Mouse (Mus musculus) liver, embryonic 14.5 days (tissue): ENCODE measurements at regions not wholly inside any gene's neighbourhood (a gene's known extent, or its start where the extent isn't known, plus 50 kb on each side); places are given as distances from the start of the nearest gene placed in this dataset.

Experiments used
- ATAC-seq: fragments of 200-750 bp; cut with Nextera tagmentation; 2 replicates; pipeline ENCODE4 v1.8.0; 2017; ENCODE audit warnings: moderate number of reproducible peaks, mild to moderate bottlenecking, moderate library complexity; ENCODE audit not compliant: insufficient read depth
- DNase-seq, 3 experiments: peaks; one replicate each; pipeline ENCODE4 v3.0.0-alpha.2; 2012 to 2013; ENCODE audit warnings: low read depth in 3 of 3, low spot score in 3 of 3
- H3K27ac ChIP-seq: fragments of 300-500 bp; sonication (generic); 2 replicates; pipeline ENCODE4 v1.5.1; 2014; ENCODE audit warnings: moderate library complexity, mild to moderate bottlenecking, control low read depth, inconsistent platforms
- H3K27me3 ChIP-seq: fragments of 300-500 bp; sonication (generic); 2 replicates; pipeline ENCODE4 v1.6.1; 2014; ENCODE audit warnings: mild to moderate bottlenecking, low read length, moderate library complexity; ENCODE audit not compliant: control insufficient read depth, insufficient read depth
- H3K36me3 ChIP-seq: fragments of 300-500 bp; sonication (generic); replicated peaks from 2 replicates; pipeline ENCODE4 v1.6.1; 2014; ENCODE audit warnings: low read depth; ENCODE audit not compliant: control insufficient read depth, insufficient read depth
- H3K4me1 ChIP-seq, 2 experiments: fragments of 200-500 bp in 1 of 2; fragments of 300-500 bp in 1 of 2; sonication (generic) in 1 of 2; replicated peaks; 2 replicates each; pipeline ENCODE4 v1.6.1; 2012 to 2014; ENCODE audit warnings: antibody characterized with exemption in 1 of 2, inconsistent platforms in 1 of 2, low read length in 1 of 2; ENCODE audit not compliant: control insufficient read depth in 2 of 2, insufficient read depth in 2 of 2
- H3K4me2 ChIP-seq: fragments of 300-500 bp; sonication (generic); 2 replicates; pipeline ENCODE4 v1.6.1; 2014; ENCODE audit warnings: low read depth, mild to moderate bottlenecking, control low read depth, moderate library complexity
- H3K4me3 ChIP-seq, 2 experiments: fragments of 200-500 bp in 1 of 2; fragments of 300-500 bp in 1 of 2; sonication (generic) in 1 of 2; 2 replicates each; pipeline ENCODE4 v1.5.1; 2012 to 2014; ENCODE audit warnings: low read depth in 2 of 2, low read length in 2 of 2, mild to moderate bottlenecking in 2 of 2, control low read depth in 1 of 2, inconsistent platforms in 1 of 2, moderate library complexity in 1 of 2; ENCODE audit not compliant: insufficient read depth in 1 of 2
- H3K9ac ChIP-seq: fragments of 300-500 bp; sonication (generic); replicated peaks from 2 replicates; pipeline ENCODE4 v1.6.1; 2014; ENCODE audit warnings: mild to moderate bottlenecking, control low read depth, moderate library complexity
- H3K9me3 ChIP-seq: fragments of 300-500 bp; sonication (generic); 2 replicates; pipeline ENCODE4 v1.6.1; 2016; ENCODE audit warnings: low read length, mixed read lengths; ENCODE audit not compliant: control insufficient read depth
- CTCF ChIP-seq: IDR thresholded peaks from 2 replicates; pipeline ENCODE4 v1.5.1; 2016; ENCODE audit warnings: antibody characterized with exemption, low read depth, control low read depth
- EP300 ChIP-seq: IDR thresholded peaks from 2 replicates; pipeline ENCODE4 v1.6.1; 2016; ENCODE audit warnings: antibody characterized with exemption, low read depth
- WGBS: fragments of 180-500 bp; shearing (Covaris S2); extraction: QIAGEN DNeasy Blood & Tissue Kit; methylation state at CpG from one replicate; pipeline ENCODE4 v1.1.7; 2014; ENCODE audit not compliant: insufficient replicate concordance; 5-methylcytosine and 5-hydroxymethylcytosine counted together

DNA sequence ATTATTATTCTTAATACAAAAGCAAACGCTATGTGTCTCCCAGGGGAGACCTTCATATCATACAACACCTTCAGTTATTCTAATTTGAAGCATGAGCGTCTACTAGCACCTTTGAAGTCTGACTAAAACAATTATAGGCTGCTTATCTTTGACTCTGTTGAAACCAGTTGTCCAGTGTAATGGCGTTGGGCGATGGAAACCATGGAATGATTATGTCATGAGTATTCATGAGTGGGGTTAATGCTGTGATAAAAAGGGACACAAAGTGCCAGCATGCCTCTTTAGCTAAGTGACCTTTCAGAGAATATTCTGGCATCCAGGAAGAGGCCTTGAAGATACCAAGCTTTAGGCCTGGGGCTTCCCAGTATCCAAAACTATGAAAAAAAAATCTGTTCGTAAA lies 53.6 kb upstream of the Tent5a start:
- H3K9me3 ChIP-seq: no peaks in the 10 kb centered on the region
- ATAC-seq: no peak
- no peak overlapping the region for H3K4me2 ChIP-seq
- H3K36me3 ChIP-seq: no peaks in the 10 kb centered on the region
- no peak overlapping the region for H3K27ac ChIP-seq
- no peaks in the 10 kb centered on the region for H3K4me1 ChIP-seq
- H3K9ac ChIP-seq: no peak overlapping the region
- no peak overlapping the region for H3K4me3 ChIP-seq
- DNase-seq: no peak
- 59% methylated on average over 5 of the region's 5 CpGs for WGBS
- no peaks in the 10 kb centered on the region for H3K27me3 ChIP-seq
- TF ChIP-seq EP300 (no peak), CTCF (no peak)

DNA sequence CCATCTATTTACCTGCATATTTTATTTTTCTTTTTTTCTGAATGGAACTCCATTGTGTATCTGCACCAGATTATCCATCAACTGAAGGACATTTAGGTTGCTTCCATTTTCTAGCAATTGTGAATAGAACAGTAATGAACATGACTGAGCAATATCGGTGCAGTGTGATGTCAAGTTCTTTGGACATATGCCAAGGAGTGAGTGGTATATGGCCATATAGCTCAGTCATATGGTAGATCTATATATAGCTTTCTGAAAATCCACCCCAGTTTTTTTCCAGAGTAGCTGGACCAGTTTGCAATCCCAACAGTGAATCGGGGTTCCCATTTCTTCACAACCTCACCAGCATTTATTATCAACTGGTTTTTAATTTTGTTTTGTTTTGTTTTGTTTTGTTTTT lies 52.0 kb upstream of the Tent5a start:
- Histone ChIP-seq H3K27ac (no peak overlapping the region), H3K4me3 (no peak overlapping the region), H3K9me3 (no peaks in the 10 kb centered on the region), H3K36me3 (no peaks in the 10 kb centered on the region), H3K27me3 (no peaks in the 10 kb centered on the region), H3K9ac (no peak overlapping the region), H3K4me2 (no peak overlapping the region), H3K4me1 (no peaks in the 10 kb centered on the region)
- DNase-seq: no peak
- ATAC-seq: no peak
- no peak for TF ChIP-seq EP300
- TF ChIP-seq CTCF: no peak
- 67% methylated on average over 2 of the region's 2 CpGs for WGBS
